Mouse (Mus musculus) brown adipose tissue, adult 24 weeks (tissue): ENCODE data around the gene Grap2. TPM values are rescaled to one million over a fixed set of nuclear protein-coding genes. Genes with fewer than 3 reads are reported as not detected.
"Not testable (repeated sequence)": the region's sequence is repeated elsewhere in the genome, so short reads cannot be mapped to it uniquely, and the experiment has no call there.

Experiments
- H3K27ac ChIP-seq: fragments of 200-500 bp; replicated peaks from 2 replicates; pipeline ENCODE4 v1.5.1; 2012; ENCODE audit warnings: low read depth, mild to moderate bottlenecking, low read length
- H3K4me1 ChIP-seq: fragments of 200-500 bp; 2 replicates; pipeline ENCODE4 v1.6.1; 2012; ENCODE audit warnings: low read length, mixed read lengths; ENCODE audit not compliant: control insufficient read depth, insufficient read depth, insufficient read length
- H3K4me3 ChIP-seq: fragments of 200-500 bp; 2 replicates; pipeline ENCODE4 v1.5.1; 2012; ENCODE audit warnings: low read depth, mild to moderate bottlenecking, low read length, moderate library complexity; ENCODE audit not compliant: insufficient read depth
- polyA plus RNA-seq: library from polyadenylated mRNA; stranded (reverse); fragments of >200 nt; gene quantifications from 2 replicates; pipeline ENCODE4 v1.2.4, GENCODE M21; 2012; ENCODE audit not compliant: missing spikeins, insufficient read depth, insufficient read length

Grap2 gene
- polyA plus RNA-seq, 1 experiment, result 0.71 TPM

DNA sequence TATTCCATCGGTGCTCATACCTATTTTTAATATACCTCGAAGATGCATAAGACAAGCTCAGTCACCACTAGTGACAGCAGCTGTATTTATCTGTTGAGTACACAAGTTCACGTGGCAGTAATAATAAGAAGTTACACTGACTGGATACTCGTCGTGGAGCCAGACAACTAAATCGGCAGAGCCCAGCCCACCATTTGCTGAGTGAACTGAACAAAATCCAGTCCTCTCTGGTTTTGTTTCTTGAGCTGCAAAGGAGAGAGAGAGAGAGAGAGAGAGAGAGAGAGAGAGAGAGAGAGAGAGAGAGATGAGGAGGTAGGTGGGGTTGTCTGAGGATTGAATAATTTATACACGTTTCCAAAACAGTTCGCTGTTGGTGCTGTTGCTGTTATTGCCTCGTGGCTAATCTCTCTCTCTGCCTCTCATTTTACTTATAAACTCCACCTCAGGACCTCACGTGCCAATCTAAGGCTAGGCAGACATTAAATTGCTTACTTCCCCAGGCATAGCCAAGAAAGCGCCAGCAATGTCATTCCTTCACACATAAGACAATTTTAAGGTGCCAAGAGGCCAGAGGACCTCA lies 4.1 kb downstream of the Grap2 start:
- no peak overlapping the region for H3K27ac ChIP-seq
- no peaks in the 10 kb centered on the region for H3K4me1 ChIP-seq
- no peak overlapping the region for H3K4me3 ChIP-seq

DNA sequence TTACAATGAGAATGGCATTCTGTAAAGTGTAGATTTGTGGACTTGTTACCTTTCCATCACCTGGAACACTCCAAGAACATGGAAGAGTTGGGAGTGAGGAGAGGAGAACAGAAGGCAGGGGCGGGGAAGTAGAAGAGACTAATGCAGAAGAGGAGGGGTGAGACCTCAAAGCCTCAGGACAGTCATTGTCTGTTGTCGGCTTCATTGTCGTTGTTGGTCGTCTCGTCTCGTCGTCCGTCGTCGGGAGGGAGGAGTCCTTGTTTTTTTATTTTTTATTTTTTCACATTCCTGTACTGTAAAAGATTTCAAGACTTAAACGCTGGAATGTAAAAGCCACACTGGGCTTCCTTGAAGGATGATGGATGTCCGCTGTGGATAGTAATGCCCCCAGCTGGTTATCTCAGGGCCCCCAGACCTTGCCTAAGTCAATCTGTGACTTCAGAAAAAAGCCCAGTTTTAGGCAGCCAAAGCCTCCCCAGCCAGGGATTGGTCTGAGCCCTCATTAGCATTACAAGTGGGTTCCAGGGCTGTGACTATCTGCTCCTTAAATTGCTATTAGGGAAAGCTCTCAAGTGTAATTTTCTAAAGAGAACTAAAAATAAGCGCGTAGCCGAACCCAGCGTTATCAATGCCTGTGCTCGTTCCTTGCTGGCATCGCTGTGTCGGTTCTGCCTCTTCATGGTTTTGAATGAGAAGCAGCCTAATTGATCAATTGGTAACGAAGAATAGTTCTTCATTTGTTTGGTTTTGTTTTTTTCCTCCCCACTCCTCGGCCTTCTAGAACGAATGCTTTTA lies 5.0 kb downstream of the Grap2 start:
- H3K27ac ChIP-seq, result no peak overlapping the region
- no peak overlapping the region for H3K4me3 ChIP-seq
- H3K4me1 ChIP-seq, result no peaks in the 10 kb centered on the region

DNA sequence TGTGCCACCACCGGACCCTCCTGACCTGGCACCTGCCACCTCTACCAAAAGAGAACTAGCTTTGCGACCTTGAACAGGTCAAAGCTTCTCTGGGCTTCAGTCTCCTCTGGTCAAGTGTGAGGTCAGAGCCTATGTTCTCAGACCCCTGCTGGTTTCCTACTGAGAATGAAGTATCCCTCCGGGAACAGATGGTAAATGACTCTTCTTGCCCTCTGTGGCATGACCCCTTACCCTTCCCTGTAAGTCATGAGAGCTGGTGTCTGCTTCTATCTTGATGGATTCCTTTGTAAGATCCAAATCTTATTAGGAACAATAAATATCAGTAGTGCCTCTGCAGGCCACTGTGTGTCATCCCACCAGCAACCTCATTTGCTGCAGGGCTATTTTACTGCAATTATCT lies 6.7 kb downstream of the Grap2 start:
- no peak overlapping the region for H3K4me3 ChIP-seq
- no peak overlapping the region for H3K27ac ChIP-seq
- H3K4me1 ChIP-seq, result no peaks in the 10 kb centered on the region

DNA sequence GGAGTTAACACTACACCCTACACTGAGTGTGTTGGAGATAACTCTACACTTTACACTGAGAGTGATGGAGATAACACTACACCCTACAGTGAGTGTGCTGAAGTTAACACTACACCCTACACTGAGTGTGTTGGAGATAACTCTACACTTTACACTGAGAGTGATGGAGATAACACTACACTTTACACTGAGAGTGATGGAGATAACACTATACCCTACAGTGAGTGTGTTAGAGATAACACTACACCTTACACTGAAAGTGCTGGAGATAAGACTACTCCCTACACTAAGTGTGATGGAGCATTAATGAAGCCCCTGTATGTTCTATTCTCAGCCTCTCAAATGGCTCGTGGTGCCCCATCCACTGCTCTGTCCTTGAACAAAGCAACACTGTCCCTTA lies 8.2 kb downstream of the Grap2 start:
- not testable (repeated sequence) for H3K4me3 ChIP-seq, H3K27ac ChIP-seq, H3K4me1 ChIP-seq

DNA sequence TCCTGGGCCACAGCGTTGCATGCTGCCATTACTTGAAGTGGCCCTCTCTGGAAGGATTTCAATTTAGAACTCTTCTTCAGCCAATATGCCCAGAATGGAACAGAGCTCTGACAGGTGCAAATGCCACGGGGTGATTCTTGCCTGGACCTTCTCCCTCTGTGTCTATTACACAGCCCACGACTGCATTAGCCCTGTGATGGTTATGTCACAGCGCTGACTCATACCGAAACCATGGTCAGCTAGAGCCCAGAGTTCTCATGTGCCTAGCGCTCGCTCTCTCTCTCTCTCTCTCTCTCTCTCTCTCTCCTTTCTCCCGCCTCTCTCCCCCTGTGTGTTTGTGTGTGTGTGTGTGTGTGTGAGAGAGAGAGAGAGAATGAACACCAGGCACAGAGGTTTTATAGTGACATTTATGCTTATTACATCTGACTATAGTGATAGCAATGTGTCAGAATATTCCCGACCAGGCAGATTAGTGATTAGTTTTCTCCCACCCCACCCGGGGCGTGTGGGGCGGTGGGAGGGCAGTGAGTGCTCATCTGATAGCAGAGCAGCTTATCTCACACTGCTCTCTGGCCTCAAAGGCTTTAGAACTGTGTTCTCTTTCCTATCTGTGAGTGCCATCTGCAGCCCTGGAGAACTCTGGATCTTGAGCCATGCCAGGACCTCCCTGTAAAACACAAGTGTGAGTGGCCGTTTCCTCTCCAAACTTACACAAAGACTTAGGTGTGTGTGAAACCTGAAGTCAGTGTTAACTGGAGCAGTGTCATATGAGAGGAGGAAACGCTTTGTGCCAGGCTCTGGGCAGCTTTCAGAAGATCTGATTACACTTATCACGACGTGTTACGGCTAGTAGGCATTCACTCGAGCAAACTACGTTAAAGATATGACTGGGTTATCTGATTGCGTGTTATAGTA lies 10.4 kb downstream of the Grap2 start:
- Histone ChIP-seq H3K4me1 (no peaks in the 10 kb centered on the region), H3K4me3 (no peak overlapping the region), H3K27ac (no peak overlapping the region)

DNA sequence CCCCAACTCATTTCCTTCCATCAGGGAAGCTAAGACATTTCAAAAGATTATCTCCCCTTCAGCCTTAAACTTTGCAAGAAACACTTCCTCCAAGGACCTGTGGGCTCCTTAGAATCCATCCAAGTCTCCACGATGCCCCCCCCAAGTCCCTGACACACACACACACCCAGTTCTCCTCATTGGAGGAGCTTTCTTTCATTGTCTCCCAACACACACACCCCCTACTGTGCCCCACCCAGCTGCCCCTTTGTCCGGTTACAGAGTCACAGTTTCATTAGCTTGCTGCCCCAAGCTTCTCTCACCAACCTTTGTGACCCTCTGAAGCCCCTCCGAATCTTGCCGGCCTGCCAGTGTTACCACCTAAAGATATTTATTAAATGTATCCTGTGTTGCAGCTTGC lies 13.9 kb downstream of the Grap2 start:
- no peak overlapping the region for H3K4me3 ChIP-seq
- H3K4me1 ChIP-seq, result no peaks in the 10 kb centered on the region
- no peak overlapping the region for H3K27ac ChIP-seq

DNA sequence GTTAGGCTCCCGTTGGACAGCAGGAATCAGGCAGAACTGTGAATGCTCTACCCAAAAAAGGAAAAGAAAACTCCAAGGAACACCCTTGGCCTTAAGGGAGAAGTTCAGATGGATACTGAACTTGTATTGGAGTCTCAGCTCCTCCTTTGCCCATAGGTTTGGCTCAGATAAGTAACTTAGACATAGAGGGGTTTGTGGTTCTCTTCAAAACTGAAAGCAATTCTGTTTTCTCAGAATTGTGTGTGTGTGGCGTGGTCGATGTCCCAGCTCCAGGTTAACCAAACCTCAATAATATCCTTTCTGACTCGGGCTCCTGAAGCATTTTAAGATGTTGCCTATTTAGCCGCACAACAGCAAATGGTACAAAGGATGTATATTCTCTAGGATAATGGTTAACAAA lies 18.2 kb downstream of the Grap2 start:
- H3K4me1 ChIP-seq, result no peaks in the 10 kb centered on the region
- H3K4me3 ChIP-seq, result no peak overlapping the region
- H3K27ac ChIP-seq, result no peak overlapping the region

DNA sequence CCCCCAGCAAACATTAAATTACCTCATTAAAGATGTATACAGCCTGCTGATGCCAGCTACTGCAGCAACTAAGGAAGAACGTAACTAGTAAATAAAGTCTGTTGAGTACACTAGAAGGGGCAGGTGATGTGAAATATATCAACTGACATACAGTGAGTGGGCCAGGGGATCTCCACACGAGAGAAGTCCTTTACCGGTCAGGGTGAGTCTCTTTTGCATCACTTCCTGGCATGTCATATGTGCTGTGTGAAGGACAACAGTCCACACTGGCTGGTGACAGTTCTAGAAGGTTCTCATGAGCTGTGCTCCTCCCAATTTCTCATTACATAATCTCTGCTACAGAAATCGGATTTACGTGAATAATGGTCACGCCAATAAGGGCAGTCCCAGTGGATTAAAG lies 20.3 kb downstream of the Grap2 start:
- Histone ChIP-seq H3K4me1 (no peaks in the 10 kb centered on the region), H3K4me3 (no peak overlapping the region), H3K27ac (no peak overlapping the region)

DNA sequence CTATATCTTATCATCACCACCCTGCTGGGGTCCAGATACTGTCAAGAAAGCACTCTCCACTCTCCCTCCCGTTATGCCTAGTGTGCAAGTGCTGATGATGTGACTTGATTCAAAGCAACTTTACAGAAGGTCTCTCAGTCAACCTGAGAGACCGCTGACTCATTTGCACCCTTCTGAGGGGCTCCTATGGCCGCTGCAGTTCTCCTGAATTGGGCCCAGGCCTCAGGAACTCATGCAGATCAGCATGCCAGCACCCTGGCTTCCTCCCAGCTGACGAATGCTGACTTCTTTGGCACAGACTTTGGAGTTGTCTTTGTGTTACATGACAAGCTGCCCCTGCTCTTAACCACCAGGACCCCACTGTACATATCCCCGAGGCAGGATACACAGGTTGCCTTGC lies 21.5 kb downstream of the Grap2 start:
- Histone ChIP-seq H3K4me1 (no peaks in the 10 kb centered on the region), H3K4me3 (no peak overlapping the region), H3K27ac (no peak overlapping the region)

DNA sequence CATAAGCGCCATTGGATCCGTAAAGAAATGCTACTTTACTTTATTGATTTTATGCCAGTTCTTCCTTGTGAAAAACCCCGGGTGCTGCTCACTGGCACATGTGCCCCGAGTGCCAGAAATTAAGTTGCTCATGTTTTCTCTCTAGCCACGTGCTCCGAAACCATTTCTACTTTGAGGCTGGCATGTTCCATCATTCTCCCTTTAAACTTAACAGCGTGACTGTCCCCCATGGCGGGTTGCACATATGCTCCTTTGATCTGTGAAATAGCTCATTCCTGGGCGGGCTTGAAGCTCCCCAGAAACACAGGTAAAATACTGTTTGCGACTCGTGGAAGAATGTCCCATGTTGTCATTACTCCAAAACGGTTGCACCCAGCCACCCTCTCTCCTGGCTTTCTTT lies 26.4 kb downstream of the Grap2 start:
- H3K27ac ChIP-seq, result no peak overlapping the region
- H3K4me1 ChIP-seq, result no peaks in the 10 kb centered on the region
- H3K4me3 ChIP-seq, result no peak overlapping the region

DNA sequence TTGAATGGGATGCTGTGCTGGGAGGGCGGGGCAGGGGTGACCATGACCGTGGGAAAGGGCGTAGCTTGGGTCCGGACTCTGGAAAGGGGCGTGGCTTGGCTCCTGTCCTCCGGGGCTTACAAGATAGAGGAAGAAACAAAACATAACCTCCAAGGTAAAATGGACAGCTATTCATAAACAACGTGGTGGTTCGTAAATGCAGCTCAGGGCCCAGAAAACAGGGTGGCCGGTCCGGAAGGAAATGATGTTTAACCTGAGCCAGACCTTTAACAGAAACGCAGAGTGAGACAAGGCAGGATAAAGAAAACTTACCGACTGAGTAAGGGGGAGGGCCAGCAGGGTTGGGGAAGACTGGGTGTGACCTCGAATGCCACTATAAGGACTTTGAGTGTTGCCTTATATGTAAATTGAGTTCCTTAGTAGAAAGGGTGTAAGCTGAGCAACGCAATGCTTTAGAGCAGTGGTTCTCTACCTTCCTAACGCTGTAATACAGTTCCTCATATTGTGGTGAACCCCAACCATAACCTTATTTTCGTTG lies 26.9 kb downstream of the Grap2 start:
- Histone ChIP-seq H3K4me3 (peak overlapping the region; percentile 3; the same call in 1 of the 2 replicates), H3K27ac (no peak overlapping the region), H3K4me1 (no peaks in the 10 kb centered on the region)

DNA sequence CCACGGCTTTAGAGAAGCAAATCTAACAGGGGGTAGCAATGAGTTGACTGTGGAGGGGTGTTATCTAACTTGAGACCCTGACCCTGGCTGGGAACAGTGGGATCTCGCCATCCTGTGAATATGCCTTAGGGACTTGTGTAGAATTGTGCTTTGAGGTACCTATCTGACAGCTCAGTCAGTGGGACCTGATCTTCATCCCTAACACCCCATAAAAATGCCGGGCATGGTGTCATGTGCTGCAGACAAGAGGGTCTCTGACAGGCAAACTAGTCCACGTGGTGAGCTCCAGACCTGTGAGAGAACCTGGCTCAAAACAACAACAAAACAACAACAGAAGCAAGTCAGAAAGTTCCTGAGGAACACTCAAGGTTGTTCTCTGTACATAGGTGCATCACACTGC lies 27.4 kb downstream of the Grap2 start:
- H3K27ac ChIP-seq, result no peak overlapping the region
- H3K4me1 ChIP-seq, result no peaks in the 10 kb centered on the region
- H3K4me3 ChIP-seq, result no peak overlapping the region

DNA sequence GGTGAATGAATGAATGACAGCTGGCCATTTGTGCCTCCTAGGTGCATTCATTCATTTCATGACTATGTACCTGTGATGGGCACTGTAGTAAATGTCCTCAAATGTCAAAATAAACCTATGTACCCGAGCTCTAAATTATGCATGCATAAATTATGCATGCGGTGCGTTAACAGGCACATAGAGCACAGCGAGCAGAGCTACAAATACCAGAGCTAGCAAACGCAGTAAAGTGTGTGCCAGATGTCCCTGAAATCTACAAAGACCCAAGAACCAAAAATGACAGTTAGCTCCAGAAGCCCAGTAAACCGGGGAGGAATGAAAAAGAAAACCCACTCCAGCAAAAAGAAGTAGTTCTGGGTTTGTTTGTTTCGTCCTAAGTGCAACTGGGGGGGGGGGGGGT lies 29.1 kb downstream of the Grap2 start:
- H3K27ac ChIP-seq, result no peak overlapping the region
- H3K4me1 ChIP-seq, result no peaks in the 10 kb centered on the region
- H3K4me3 ChIP-seq, result no peak overlapping the region

DNA sequence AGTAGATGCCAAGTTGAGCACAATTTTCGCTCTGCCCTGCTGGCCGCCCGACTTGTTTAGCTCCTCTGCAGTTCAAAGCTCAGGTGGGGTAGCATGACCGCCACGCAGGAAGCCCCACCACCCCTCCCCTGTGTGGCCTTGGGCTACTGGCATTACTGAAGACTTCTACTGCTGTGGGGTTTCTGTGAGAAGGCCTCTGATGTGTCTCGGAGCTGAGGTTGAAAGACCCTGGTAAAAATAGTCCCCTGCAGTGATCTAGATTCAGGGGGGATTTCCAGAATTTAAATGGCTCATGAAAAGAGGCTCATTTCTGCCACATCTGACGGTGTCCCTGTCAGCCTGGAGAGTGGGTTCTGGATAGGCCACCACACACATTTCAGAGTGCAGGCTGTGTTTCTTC lies 30.1 kb downstream of the Grap2 start:
- H3K27ac ChIP-seq, result no peak overlapping the region
- H3K4me1 ChIP-seq, result no peaks in the 10 kb centered on the region
- no peak overlapping the region for H3K4me3 ChIP-seq

DNA sequence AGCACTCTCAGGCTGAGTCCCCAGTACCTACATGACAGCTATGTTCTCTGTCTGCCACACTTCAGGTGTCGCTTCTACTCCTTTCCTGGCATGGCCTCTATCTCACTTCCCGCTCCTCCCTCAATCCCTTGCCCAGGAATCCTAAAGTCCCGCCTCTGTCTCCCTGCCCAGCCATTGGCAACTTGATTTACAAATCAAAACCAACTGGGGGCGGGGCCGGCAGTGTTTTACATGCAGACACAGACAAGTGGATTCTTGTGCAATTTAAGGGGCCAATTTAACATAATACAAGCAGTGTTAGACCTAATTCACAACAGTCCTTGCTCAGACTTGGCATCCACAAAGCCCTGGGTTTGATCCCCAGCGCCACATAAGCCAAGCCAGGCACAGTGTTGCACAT lies 31.6 kb downstream of the Grap2 start:
- Histone ChIP-seq H3K4me1 (no peaks in the 10 kb centered on the region), H3K4me3 (no peak overlapping the region), H3K27ac (no peak overlapping the region)
